Mouse (Mus musculus): Measurements from ENCODE around the gene Rab26. TPM values are rescaled to one million over a fixed set of nuclear protein-coding genes. Genes with fewer than 3 reads are reported as not detected.

Gene Rab26
- total RNA-seq (2021): not detected
- long read RNA-seq, experiment 1: 0 reads
- long read RNA-seq, experiment 2: 0 reads

- Histone ChIP-seq H3K27ac (peak within 1 kb of the TSS; percentile 40), H3K4me3 (peak within 1 kb of the TSS; percentile 71)
- DNase-seq: no peak
- TF ChIP-seq CTCF (IDR thresholded peaks at IDR 0.05): no peak
- intact Hi-C loops (cut with DNase I): loop anchor here (2.0 kb wide), 1 partner anchor 39 kb away; no protein-coding TSS in a partner anchor
Observed at GRCm38 (mm10) chr17:24534160-24534718, at the start of gene Rab26. Gene Rab26 (minus strand): TSS chr17:24534210.

GRCm38 (mm10) chr17:24580287-24580686, 46.3 kb upstream of the Rab26 start:
- Histone ChIP-seq H3K4me3 (no peak overlapping the region), H3K27ac (no peak overlapping the region)
- no peak for DNase-seq
- intact Hi-C loops (cut with DNase I): no loop called here
- TF ChIP-seq CTCF (IDR thresholded peaks at IDR 0.05): no peak

GRCm38 (mm10) chr17:24579532-24579931, 45.5 kb upstream of the Rab26 start:
- Histone ChIP-seq H3K4me3 (no peak overlapping the region), H3K27ac (no peak overlapping the region)
- intact Hi-C loops (cut with DNase I): loop anchor here (5.0 kb wide), 1 partner anchor 48 kb away; no protein-coding TSS in a partner anchor
- TF ChIP-seq CTCF (IDR thresholded peaks at IDR 0.05): no peak
- DNase-seq: no peak

DNA sequence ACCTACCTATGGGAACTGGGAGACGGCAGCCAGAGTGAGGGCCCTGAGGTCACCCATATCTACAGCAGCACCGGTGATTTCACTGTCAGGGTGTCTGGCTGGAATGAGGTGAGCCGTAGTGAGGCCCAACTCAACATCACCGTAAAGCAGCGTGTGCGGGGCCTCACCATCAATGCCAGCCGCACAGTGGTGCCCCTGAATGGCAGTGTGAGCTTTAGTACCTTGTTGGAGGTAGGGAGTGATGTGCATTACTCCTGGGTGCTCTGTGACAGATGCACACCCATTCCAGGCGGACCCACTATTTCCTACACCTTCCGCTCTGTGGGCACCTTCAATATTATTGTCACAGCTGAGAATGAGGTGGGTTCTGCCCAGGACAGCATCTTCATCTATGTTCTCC, 39.8 kb upstream of the Rab26 start:
- DNase-seq: no peak
- no peak overlapping the region for H3K4me3 ChIP-seq
- TF ChIP-seq CTCF (IDR thresholded peaks at IDR 0.05): no peak
- intact Hi-C loops (cut with DNase I): no loop called here
- H3K27ac ChIP-seq: no peak overlapping the region

- DNase-seq: no peak
- H3K4me3 ChIP-seq: no peak overlapping the region
- intact Hi-C loops (cut with DNase I): no loop called here
- no peak for TF ChIP-seq CTCF (IDR thresholded peaks at IDR 0.05)
- no peak overlapping the region for H3K27ac ChIP-seq
Observed at GRCm38 (mm10) chr17:24572651-24573245, 38.7 kb upstream of the Rab26 start.

DNA sequence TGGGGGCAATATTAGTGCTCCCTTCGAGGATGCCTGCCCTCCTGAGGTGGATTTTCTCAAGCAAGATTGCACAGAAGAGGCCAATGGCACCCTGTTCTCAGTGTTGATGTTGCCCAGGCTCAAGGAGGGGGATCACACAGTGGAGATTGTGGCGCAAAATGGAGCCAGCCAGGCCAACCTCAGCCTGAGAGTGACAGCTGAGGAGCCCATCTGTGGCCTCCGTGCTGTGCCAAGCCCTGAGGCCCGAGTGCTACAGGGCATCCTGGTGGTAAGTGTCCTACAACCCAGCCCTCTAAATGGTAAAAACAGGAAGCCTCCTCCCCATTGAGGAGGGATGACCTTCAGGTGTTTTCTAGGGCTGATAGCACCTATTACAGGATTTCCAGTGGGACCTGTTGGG, 35.8 kb upstream of the Rab26 start:
- DNase-seq: no peak
- Histone ChIP-seq H3K27ac (no peak overlapping the region), H3K4me3 (no peak overlapping the region)
- TF ChIP-seq CTCF (IDR thresholded peaks at IDR 0.05): no peak
- intact Hi-C loops (cut with DNase I): no loop called here

DNA sequence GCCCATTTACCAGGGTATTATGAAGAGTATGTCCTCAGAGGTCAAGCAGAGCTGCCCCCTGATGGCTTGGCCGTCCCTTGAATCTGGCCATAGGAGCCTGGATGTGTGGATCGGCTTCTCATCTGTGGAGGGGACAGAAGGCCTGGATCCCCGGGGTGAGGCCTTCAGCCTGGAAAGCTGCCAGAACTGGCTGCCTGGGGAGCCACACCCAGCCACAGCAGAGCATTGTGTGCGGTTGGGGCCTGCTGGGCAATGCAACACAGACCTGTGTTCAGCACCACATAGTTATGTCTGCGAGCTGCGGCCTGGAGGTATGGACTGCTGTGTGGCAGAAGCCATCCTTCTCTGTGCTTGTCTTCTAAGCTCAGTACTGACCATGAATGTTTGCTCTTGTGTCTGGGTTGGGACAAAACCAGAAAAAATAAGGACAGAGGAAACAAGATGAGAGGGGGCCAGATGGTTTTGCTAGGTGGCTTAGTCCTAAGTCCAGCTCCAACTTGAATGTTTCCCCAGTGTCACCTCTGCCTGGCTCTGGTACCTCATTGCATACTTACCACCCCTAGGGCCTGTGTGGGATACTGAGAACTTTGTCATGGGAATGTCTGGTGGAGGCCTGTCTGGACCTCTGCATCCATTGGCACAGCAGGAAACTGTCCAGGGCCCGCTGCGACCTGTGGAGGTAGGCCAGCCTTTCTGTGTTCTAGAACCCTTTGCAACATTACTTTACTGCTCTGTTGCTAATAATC, 33.2 kb upstream of the Rab26 start:
- intact Hi-C loops (cut with DNase I): no loop called here
- no peak overlapping the region for H3K4me3 ChIP-seq
- DNase-seq: peak; percentile 64
- no peak for TF ChIP-seq CTCF (IDR thresholded peaks at IDR 0.05)
- peak overlapping the region; percentile 57 for H3K27ac ChIP-seq

DNA sequence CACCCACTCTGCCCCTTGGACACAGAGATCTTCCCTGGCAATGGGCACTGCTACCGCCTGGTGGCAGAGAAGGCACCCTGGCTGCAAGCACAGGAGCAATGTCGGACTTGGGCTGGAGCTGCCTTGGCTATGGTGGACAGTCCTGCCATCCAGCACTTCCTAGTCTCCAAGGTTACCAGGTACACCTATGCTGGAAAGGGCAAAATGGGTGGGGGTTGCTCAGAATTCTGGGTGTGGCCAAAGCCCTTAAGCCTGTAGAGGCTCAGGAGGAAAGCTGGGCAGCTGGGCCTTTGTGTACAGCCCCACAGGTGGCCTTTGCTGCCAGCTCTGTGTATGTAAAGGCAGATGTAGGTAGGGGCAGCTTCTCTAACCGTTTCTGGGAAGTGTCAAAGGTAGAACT, 31.8 kb upstream of the Rab26 start:
- TF ChIP-seq CTCF (IDR thresholded peaks at IDR 0.05): no peak
- Histone ChIP-seq H3K27ac (no peak overlapping the region), H3K4me3 (no peak overlapping the region)
- intact Hi-C loops (cut with DNase I): no loop called here
- DNase-seq: no peak

- intact Hi-C loops (cut with DNase I): no loop called here
- no peak for TF ChIP-seq CTCF (IDR thresholded peaks at IDR 0.05)
- Histone ChIP-seq H3K4me3 (no peak overlapping the region), H3K27ac (no peak overlapping the region)
- DNase-seq: no peak
Observed at GRCm38 (mm10) chr17:24565092-24565491, 31.1 kb upstream of the Rab26 start.

DNA sequence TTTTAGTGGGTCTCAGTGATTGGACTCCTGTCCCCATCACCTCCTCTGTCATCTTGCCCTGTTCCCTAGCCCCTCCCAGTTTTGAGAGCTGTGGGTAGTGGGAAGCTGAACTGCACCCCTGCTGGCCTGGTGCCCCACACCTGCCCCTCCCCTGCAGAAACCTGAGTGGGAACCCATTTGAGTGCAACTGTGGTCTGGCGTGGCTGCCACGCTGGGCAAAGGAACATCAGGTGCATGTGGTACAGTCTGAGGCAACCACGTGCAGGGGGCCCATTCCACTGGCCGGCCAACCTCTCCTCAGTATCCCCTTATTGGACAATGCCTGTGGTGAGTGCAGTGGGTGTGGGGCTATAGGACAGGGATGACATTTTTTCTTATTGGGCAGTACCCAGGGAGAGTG, 30.4 kb upstream of the Rab26 start:
- no peak for DNase-seq
- no peak for TF ChIP-seq CTCF (IDR thresholded peaks at IDR 0.05)
- Histone ChIP-seq H3K27ac (no peak overlapping the region), H3K4me3 (no peak overlapping the region)
- intact Hi-C loops (cut with DNase I): no loop called here

- H3K4me3 ChIP-seq: no peak overlapping the region
- H3K27ac ChIP-seq: 0 out of 2 replicates have a peak overlapping the region, but pooled peaks have one; percentile 0
- no peak for TF ChIP-seq CTCF (IDR thresholded peaks at IDR 0.05)
- intact Hi-C loops (cut with DNase I): no loop called here
- DNase-seq: no peak
Observed at GRCm38 (mm10) chr17:24563638-24564037, 29.6 kb upstream of the Rab26 start.

DNA sequence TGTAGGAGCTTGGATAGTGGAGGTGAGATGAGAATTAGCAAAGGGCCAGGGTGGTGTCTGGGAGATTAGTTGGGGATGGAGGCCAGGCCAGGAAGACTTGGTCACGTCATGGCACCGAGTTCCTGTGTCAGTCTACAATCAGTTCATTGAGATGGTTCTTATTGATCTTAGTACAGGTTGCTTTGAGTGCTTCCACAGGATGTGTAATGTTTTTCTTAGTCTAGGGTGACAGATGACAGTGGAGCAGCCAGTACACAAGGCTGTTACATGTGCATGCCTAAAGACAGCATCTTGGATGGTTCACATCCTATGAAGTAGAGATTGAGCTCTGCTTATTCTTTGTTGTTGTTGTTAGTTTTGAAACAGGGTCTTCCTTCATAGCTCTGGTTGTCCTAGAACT, 27.6 kb upstream of the Rab26 start:
- Histone ChIP-seq H3K27ac (0 out of 2 replicates have a peak overlapping the region, but pooled peaks have one; percentile 86), H3K4me3 (no peak overlapping the region)
- no peak for TF ChIP-seq CTCF (IDR thresholded peaks at IDR 0.05)
- no peak for DNase-seq
- intact Hi-C loops (cut with DNase I): no loop called here

GRCm38 (mm10) chr17:24560301-24561028, 26.5 kb upstream of the Rab26 start:
- TF ChIP-seq CTCF (IDR thresholded peaks at IDR 0.05): no peak
- intact Hi-C loops (cut with DNase I): no loop called here
- peak; percentile 36 for DNase-seq
- Histone ChIP-seq H3K4me3 (no peak overlapping the region), H3K27ac (peak overlapping the region; percentile 86)

All from gastrocnemius, adult 2 months (tissue).